Mouse (Mus musculus): Measurements from ENCODE around the gene Lypd4. TPM values are rescaled to one million over a fixed set of nuclear protein-coding genes. Genes with fewer than 3 reads are reported as not detected.

Lypd4 gene
- polyA plus RNA-seq (2015; fragmentation: Nextera tagmentation; extraction: Ambion mirVana): not detected in 2 replicates

DNA sequence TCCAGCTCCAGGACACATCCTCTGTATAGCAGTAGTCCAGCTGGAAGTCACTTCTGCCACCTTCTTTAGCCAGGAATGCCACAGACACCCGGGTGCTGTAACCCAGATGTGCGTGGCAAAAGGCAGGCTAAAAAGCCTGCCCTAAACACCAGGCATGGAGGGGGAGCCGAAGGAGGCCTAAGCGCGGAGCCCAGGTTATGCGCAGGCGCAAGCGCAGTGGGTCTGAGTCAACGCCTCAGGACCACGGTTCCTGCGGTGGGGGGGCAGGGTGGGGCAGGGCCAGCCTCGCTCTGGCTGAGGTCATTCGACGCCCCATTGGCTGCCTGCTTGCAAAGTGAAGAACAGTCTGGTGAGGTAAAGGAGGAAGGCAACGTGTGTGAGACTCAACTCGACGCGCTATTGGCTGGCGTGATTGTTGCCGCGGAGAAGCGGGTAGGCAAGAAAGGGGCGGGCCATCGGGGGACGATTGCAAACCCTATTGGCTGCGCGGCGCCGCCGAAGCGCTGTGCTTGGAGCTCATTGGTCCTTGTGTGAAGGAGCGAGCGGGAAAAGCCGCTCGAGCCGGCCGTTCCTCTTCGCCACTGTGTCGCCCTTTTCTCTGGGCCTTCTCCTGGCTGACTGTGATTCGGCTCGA is at the start of gene Lypd4, which contains the start of gene Dmrtc2:
TSS of gene Lypd4 (minus strand) at position 410 of the 634 bp plus-strand sequence.
TSS of gene Dmrtc2 (plus strand) at position 526 of the 634 bp plus-strand sequence.
- Histone ChIP-seq H3K9ac (no peak within 1 kb of the TSS), H3K4me1 (replicated peaks) (peaks cover 6% of the 10 kb centered on the region; the same call in 1 of the 2 replicates), H3K4me3 (replicated peaks) (no peak within 1 kb of the TSS), H3K27ac (no peak within 1 kb of the TSS), H3K4me2 (no peak within 1 kb of the TSS), H3K9me3 (replicated peaks) (0 out of 2 replicates have a peak, but pooled peaks cover 3% of the 10 kb centered on the region), H3K27me3 (peaks cover 68% of the 10 kb centered on the region), H3K36me3 (no peaks in the 10 kb centered on the region)
- no peak for DNase-seq
- WGBS (ENCODE audit: insufficient replicate concordance): 49% methylated on average over 41 of the region's 41 CpGs
- no peak; the same call in 1 of the 2 replicates for ATAC-seq (ENCODE audit: low read depth)

DNA sequence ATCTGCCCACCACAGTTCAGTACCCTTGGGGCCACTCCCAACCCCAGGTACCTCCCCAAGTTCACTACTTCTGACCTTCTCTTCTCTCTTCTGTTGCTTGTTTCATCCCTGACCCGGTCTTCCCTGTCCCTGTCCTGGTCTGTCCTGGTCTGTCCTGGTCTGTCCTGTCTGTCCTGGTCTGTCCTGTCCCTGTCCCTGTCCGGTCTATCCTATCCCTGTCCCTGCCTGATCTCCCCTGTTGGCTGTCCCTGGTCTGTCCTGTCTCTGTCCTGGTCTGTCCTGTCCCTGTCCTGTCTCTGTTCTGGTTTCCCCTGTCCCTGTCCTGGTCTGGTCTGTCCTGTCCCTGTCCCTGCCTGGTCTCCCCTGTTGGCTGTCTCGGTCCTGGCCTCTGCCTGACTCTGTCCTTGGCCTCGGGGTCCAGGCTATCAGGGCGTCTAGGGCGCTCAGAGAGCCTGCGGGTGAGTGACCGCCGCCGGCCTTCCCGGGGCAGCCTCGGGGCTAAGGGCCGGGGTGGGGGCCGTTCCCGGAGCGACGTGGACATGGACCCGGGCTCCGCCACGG is 49.1 kb upstream of the Lypd4 start:
- Histone ChIP-seq H3K27me3 (no peaks in the 10 kb centered on the region), H3K4me3 (replicated peaks) (no peak overlapping the region), H3K9ac (no peak overlapping the region), H3K9me3 (replicated peaks) (no peaks in the 10 kb centered on the region), H3K4me2 (no peak overlapping the region), H3K27ac (no peak overlapping the region), H3K36me3 (peaks cover 73% of the 10 kb centered on the region), H3K4me1 (replicated peaks) (no peaks in the 10 kb centered on the region)
- peak; percentile 45; the same call in 1 of the 2 replicates for ATAC-seq (ENCODE audit: low read depth)
- no peak for DNase-seq
- 81% methylated on average over 20 of the region's 20 CpGs for WGBS (ENCODE audit: insufficient replicate concordance)

DNA sequence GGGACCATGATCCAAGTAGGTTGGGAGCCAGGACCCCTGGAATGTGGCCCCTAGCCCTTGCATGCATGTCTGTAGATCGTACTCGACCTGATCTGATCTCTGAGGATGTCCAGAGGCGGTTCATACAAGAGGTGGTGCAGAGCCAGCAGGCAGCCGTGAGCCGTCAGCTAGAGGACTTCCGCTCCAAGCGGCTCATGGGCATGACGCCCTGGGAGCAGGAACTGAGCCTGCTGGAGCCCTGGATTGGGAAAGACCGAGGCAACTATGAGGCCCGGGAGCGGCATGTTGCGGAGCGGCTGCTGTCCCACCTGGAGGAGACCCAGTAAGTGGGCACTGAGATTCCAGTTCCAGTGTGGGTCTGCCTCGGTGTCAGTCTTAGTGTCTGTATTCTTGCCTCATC is 42.7 kb upstream of the Lypd4 start:
- Histone ChIP-seq H3K4me3 (replicated peaks) (no peak overlapping the region), H3K9me3 (replicated peaks) (no peaks in the 10 kb centered on the region), H3K27ac (no peak overlapping the region), H3K9ac (no peak overlapping the region), H3K4me2 (no peak overlapping the region), H3K4me1 (replicated peaks) (peaks cover 4% of the 10 kb centered on the region), H3K36me3 (peaks cover 66% of the 10 kb centered on the region), H3K27me3 (no peaks in the 10 kb centered on the region)
- ATAC-seq (ENCODE audit: low read depth) (no peak), DNase-seq (no peak)
- WGBS (ENCODE audit: insufficient replicate concordance): 89% methylated on average over 14 of the region's 14 CpGs

DNA sequence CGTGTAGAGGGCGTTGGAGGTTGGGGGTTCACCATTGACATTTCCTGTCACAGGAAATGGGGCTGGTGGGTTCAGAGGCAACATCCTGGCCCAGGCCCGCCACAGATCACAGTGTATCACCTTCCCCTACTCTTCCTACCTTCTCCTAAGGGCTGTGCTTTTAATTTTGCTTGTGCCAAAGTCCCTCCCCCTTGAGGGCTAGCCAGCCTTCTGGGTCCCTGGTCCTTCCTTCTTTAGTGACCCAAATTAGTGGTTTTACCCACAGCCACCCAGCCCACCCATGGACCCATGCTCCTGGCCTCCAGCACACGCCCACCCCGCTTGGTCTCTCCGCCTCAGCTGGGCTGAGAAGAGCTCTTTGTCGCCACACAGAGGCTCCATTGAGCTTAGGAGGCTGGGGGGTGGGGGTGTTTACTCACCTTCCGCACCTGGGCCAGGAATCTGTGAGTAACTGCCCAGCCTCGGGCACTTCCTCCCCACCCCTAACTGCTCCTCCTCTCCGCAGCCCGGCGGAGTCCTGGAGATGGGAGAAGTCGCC is 37.5 kb upstream of the Lypd4 start:
- peak overlapping the region; percentile 89 for H3K9ac ChIP-seq
- WGBS (ENCODE audit: insufficient replicate concordance): 45% methylated on average over 13 of the region's 13 CpGs
- H3K9me3 ChIP-seq (replicated peaks): no peaks in the 10 kb centered on the region
- no peak overlapping the region for H3K4me3 ChIP-seq (replicated peaks)
- peaks cover 49% of the 10 kb centered on the region for H3K36me3 ChIP-seq
- peak overlapping the region; percentile 44; the same call in 1 of the 2 replicates for H3K27ac ChIP-seq
- peak overlapping the region; percentile 93 for H3K4me2 ChIP-seq
- no peak for ATAC-seq (ENCODE audit: low read depth)
- H3K4me1 ChIP-seq (replicated peaks): peaks cover 51% of the 10 kb centered on the region
- DNase-seq: no peak
- H3K27me3 ChIP-seq: no peaks in the 10 kb centered on the region

DNA sequence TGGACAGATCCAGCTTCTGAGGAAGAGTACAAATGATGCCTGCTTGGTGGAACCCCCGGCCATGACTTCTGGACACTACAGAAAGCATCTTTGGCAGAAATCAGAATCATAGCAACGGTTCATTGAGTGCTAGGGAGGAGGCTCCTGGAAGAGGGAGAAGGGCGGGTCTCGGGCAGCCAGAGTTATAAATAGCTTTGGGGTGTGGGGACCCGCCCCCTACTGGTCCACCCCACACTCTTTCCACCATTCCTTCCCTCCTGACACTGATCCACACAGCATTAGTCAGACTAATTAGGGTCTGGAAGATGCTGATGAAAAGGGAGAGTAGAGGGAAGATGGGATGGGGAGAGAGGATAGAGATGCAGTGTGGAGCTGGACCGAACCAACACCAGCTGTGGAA is 36.8 kb upstream of the Lypd4 start:
- H3K9ac ChIP-seq: peak overlapping the region; percentile 89
- H3K27ac ChIP-seq: peak overlapping the region; percentile 44; the same call in 1 of the 2 replicates
- H3K4me3 ChIP-seq (replicated peaks): 0 out of 2 replicates have a peak overlapping the region, but pooled peaks have one; percentile 2
- WGBS (ENCODE audit: insufficient replicate concordance): 23% methylated on average over 6 of the region's 6 CpGs
- no peaks in the 10 kb centered on the region for H3K27me3 ChIP-seq
- DNase-seq (no peak), ATAC-seq (ENCODE audit: low read depth) (no peak)
- peaks cover 58% of the 10 kb centered on the region for H3K4me1 ChIP-seq (replicated peaks)
- peak overlapping the region; percentile 93 for H3K4me2 ChIP-seq
- H3K36me3 ChIP-seq: peaks cover 42% of the 10 kb centered on the region
- no peaks in the 10 kb centered on the region for H3K9me3 ChIP-seq (replicated peaks)

DNA sequence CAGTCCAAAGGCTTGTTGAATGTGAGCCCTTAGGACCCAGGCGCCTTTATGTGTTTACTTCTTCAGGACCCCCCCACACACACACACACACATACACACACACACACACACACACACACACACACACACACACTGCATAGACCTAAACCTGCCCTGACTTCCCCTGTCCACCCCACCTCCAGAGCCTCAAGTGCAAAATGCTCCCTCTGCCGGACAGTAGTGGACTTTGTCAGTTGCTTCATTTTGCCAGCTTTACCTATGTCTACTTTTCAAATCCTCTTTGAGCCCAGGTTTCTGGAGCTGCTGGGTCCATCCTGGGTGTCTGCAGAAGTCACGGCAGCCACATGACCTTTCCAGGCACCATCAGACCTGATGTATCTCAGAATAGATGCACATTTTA is 35.2 kb upstream of the Lypd4 start:
- peaks cover 32% of the 10 kb centered on the region for H3K36me3 ChIP-seq
- H3K27ac ChIP-seq: peak overlapping the region; percentile 91
- peak; percentile 25 for ATAC-seq (ENCODE audit: low read depth)
- H3K27me3 ChIP-seq: no peaks in the 10 kb centered on the region
- peak overlapping the region; percentile 89 for H3K9ac ChIP-seq
- WGBS (ENCODE audit: insufficient replicate concordance): 12% methylated on average over 3 of the region's 3 CpGs
- H3K4me2 ChIP-seq: peak overlapping the region; percentile 93
- peak overlapping the region; percentile 78 for H3K4me3 ChIP-seq (replicated peaks)
- H3K4me1 ChIP-seq (replicated peaks): peaks cover 67% of the 10 kb centered on the region
- H3K9me3 ChIP-seq (replicated peaks): no peaks in the 10 kb centered on the region
- peak; percentile 63 for DNase-seq

DNA sequence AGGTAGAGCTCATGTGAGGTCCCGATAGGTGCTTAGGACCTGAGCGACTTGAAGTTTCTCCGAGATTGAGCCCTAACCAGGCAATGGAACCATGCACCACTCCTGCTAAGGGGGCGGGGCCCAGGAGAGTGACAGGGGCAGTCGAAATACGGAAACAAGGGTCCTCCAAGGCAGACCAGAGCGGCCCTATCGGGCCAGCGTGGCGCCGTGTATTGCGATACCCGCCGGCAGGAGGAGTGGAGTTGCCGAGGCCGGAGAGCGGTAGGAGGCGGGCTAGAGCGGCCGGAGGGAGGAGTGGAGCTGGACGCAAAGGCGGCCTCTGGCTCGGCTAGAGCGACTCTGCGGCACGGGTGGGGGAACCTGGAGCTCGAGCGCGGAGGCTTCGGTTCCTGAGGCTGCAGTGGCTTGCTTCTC is 34.3 kb upstream of the Lypd4 start:
- Histone ChIP-seq H3K9me3 (replicated peaks) (no peaks in the 10 kb centered on the region), H3K27ac (peak overlapping the region; percentile 91), H3K9ac (peak overlapping the region; percentile 89), H3K36me3 (peaks cover 25% of the 10 kb centered on the region), H3K4me3 (replicated peaks) (peak overlapping the region; percentile 78), H3K4me1 (replicated peaks) (peaks cover 67% of the 10 kb centered on the region), H3K27me3 (no peaks in the 10 kb centered on the region), H3K4me2 (peak overlapping the region; percentile 93)
- under 1% methylated on average over 30 of the region's 30 CpGs for WGBS (ENCODE audit: insufficient replicate concordance)
- ATAC-seq (ENCODE audit: low read depth) (peak; percentile 93), DNase-seq (peak; percentile 98)

DNA sequence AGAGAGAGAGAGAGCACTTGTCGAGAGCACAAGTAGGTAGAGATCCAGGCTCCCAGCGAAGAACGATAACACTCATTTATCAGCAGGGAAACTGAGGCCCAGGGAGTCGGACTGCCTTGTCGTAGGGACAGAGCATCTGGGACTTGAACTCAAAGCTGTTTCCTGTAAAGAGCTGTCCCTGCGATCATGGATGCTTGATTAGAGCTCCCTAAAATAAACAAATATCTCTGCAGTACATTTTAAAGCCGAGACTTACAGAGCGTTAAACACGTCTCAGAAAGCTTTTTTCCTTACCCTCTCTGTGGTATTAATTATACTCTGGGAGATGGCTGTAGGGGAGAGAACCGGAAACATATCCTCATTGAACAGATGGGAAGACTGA is 33.7 kb upstream of the Lypd4 start:
- H3K27me3 ChIP-seq: no peaks in the 10 kb centered on the region
- peaks cover 18% of the 10 kb centered on the region for H3K36me3 ChIP-seq
- peak overlapping the region; percentile 93 for H3K4me2 ChIP-seq
- H3K9me3 ChIP-seq (replicated peaks): no peaks in the 10 kb centered on the region
- H3K4me3 ChIP-seq (replicated peaks): peak overlapping the region; percentile 78
- H3K4me1 ChIP-seq (replicated peaks): peaks cover 67% of the 10 kb centered on the region
- 7% methylated on average over 10 of the region's 10 CpGs for WGBS (ENCODE audit: insufficient replicate concordance)
- ATAC-seq (ENCODE audit: low read depth) (no peak), DNase-seq (no peak)
- peak overlapping the region; percentile 91 for H3K27ac ChIP-seq
- H3K9ac ChIP-seq: peak overlapping the region; percentile 80

DNA sequence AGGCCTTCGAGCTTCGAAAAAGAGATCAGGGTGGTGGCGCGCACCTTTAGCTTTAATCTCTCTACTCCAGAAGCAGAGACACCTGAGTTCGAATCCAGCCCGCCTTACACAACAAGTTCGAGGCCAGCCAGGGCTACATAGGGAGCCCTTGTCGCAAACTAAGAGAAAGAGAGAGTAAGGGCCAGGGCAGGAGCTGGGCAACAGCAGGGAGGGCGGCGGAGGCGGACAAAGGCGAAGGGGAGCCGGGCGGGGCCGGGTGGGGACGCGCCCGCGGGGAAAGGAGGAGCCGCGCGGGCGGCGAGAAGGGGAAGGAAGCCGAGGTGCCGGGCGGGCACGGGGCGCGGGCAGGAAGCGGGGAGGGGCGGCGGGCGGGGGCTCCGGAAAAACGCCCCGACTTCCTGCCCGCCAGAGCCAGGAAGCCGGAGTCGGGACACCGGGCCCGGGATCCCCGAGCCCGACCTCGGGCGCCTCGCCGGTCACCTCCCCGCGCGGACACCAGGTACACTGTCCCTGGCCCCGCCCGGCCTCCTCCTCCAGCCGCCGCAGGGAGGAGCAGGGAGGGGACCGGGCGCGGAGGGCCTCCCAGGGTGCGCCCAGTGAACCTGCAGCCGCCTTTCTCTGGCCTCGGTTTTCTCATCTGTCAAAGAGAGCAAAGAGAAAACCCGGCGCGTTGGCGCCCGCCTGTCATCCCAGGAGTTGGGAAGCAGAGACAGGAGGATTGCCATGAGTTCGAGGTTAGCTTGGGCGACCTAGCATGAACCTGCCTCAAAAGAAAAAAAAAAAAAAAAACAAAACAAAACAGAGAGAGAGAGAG is 33.1 kb upstream of the Lypd4 start, which contains the start of gene Arhgef1:
TSS of gene Arhgef1 (plus strand) at position 283 of the 814 bp plus-strand sequence.
- DNase-seq (peak; percentile 71), ATAC-seq (ENCODE audit: low read depth) (peak; percentile 65)
- no peaks in the 10 kb centered on the region for H3K9me3 ChIP-seq (replicated peaks)
- peak within 1 kb of the TSS; percentile 80 for H3K9ac ChIP-seq
- H3K27ac ChIP-seq: peak within 1 kb of the TSS; percentile 91
- peak within 1 kb of the TSS; percentile 78 for H3K4me3 ChIP-seq (replicated peaks)
- peaks cover 12% of the 10 kb centered on the region for H3K36me3 ChIP-seq
- WGBS (ENCODE audit: insufficient replicate concordance): 1% methylated on average over 68 of the region's 68 CpGs
- no peaks in the 10 kb centered on the region for H3K27me3 ChIP-seq
- H3K4me1 ChIP-seq (replicated peaks): peaks cover 67% of the 10 kb centered on the region
- peak within 1 kb of the TSS; percentile 93 for H3K4me2 ChIP-seq

DNA sequence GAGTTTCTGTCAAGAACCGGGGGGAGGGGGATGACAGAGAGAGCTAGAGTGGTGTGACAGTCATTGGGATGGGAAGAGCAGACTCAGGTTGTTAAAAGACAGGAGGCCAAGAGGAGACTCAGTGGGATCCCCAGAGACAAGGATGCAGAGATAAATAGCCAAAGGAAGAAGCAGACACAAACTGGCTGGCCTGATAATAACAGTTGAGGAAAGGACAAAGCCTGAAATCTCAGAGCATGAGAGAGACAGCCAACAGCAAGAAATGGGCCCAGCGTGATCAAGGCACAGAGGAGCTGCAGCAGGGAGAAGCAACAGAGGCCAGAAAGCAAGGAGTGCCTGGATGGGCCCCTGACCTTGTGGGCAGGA is 32.5 kb upstream of the Lypd4 start:
- 11% methylated on average over 2 of the region's 2 CpGs for WGBS (ENCODE audit: insufficient replicate concordance)
- H3K27me3 ChIP-seq: no peaks in the 10 kb centered on the region
- peak overlapping the region; percentile 91 for H3K27ac ChIP-seq
- peak overlapping the region; percentile 78 for H3K4me3 ChIP-seq (replicated peaks)
- ATAC-seq (ENCODE audit: low read depth) (no peak), DNase-seq (no peak)
- H3K9me3 ChIP-seq (replicated peaks): no peaks in the 10 kb centered on the region
- H3K4me2 ChIP-seq: peak overlapping the region; percentile 93
- H3K9ac ChIP-seq: peak overlapping the region; percentile 80
- H3K4me1 ChIP-seq (replicated peaks): peaks cover 64% of the 10 kb centered on the region
- H3K36me3 ChIP-seq: peaks cover 6% of the 10 kb centered on the region; the same call in 1 of the 2 replicates

DNA sequence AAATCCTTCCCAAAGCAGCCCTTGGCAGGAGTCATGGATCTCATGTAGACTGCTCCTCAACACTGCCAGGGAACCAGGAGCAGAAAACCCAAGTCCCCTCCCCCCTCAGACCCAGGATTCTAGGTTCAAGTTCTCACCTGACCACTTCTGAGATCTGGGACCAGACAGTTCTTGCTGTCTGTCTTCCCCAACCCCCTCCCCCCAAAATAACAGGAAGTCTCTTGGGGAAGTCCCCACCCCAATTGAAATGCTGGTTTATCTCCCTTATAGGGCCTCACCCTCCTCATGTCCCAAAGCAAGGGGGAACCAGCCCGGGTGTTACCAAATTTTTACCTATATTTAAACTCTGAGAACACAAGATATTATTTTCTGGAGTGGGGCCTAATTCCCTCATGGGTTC is 32.1 kb upstream of the Lypd4 start:
- WGBS (ENCODE audit: insufficient replicate concordance): 13% methylated on average over 1 of the region's 1 CpGs
- Histone ChIP-seq H3K4me1 (replicated peaks) (peaks cover 63% of the 10 kb centered on the region), H3K4me2 (peak overlapping the region; percentile 93), H3K27me3 (no peaks in the 10 kb centered on the region), H3K9me3 (replicated peaks) (no peaks in the 10 kb centered on the region), H3K36me3 (peaks cover 6% of the 10 kb centered on the region; the same call in 1 of the 2 replicates), H3K9ac (peak overlapping the region; percentile 80), H3K27ac (peak overlapping the region; percentile 91), H3K4me3 (replicated peaks) (peak overlapping the region; percentile 78; the same call in 1 of the 2 replicates)
- ATAC-seq (ENCODE audit: low read depth) (no peak), DNase-seq (no peak)

Measured in liver, embryonic 13.5 days (tissue).